Mouse (Mus musculus) liver, embryonic 12.5 days (tissue): ENCODE measurements around the gene Cdc42ep3. TPM values are rescaled to one million over a fixed set of nuclear protein-coding genes. Genes with fewer than 3 reads are reported as not detected.

Experiments
- ATAC-seq: fragments of 200-750 bp; cut with Nextera tagmentation; 2 replicates; pipeline ENCODE4 v1.8.0; 2017; ENCODE audit warnings: moderate number of reproducible peaks, mild to moderate bottlenecking, moderate library complexity
- H3K27ac ChIP-seq: fragments of 300-500 bp; sonication (generic); 2 replicates; pipeline ENCODE4 v1.5.1; 2016; ENCODE audit warnings: mild to moderate bottlenecking
- H3K27me3 ChIP-seq: fragments of 300-500 bp; sonication (generic); replicated peaks from 2 replicates; pipeline ENCODE4 v1.6.1; 2016; ENCODE audit warnings: mild to moderate bottlenecking, moderate library complexity
- H3K36me3 ChIP-seq: fragments of 300-500 bp; sonication (generic); 2 replicates; pipeline ENCODE4 v1.6.1; 2016; ENCODE audit warnings: mild to moderate bottlenecking, moderate library complexity
- H3K4me1 ChIP-seq: fragments of 300-500 bp; sonication (generic); 2 replicates; pipeline ENCODE4 v1.6.1; 2016
- H3K4me2 ChIP-seq: fragments of 300-500 bp; sonication (generic); 2 replicates; pipeline ENCODE4 v1.6.1; 2016; ENCODE audit warnings: mild to moderate bottlenecking, moderate library complexity
- H3K4me3 ChIP-seq: fragments of 300-500 bp; sonication (generic); 2 replicates; pipeline ENCODE4 v1.5.1; 2016; ENCODE audit warnings: mild to moderate bottlenecking, moderate library complexity
- H3K9ac ChIP-seq: fragments of 300-500 bp; sonication (generic); 2 replicates; pipeline ENCODE4 v1.6.1; 2016; ENCODE audit warnings: mild to moderate bottlenecking, moderate library complexity
- H3K9me3 ChIP-seq: fragments of 300-500 bp; sonication (generic); replicated peaks from 2 replicates; pipeline ENCODE4 v1.6.1; 2016; ENCODE audit warnings: mild to moderate bottlenecking, moderate library complexity
- WGBS: fragments of 180-500 bp; shearing (Covaris S2); methylation state at CpG from one replicate; pipeline ENCODE4 v1.1.7; 2016; ENCODE audit not compliant: insufficient replicate concordance; 5-methylcytosine and 5-hydroxymethylcytosine counted together
- polyA plus RNA-seq: library from polyadenylated mRNA; unstranded; fragments of >200 nt; fragmentation: Nextera tagmentation; extraction: Ambion mirVana; gene quantifications from 2 replicates; pipeline ENCODE4 v1.2.1, GENCODE M21; 2016

Gene Cdc42ep3
- 61.1 and 64.3 TPM in 2 replicates for polyA plus RNA-seq

- peak within 1 kb of the TSS; percentile 91 for H3K27ac ChIP-seq
- H3K9ac ChIP-seq = peak within 1 kb of the TSS; percentile 95
- peak within 1 kb of the TSS; percentile 98 for H3K4me2 ChIP-seq
- H3K36me3 ChIP-seq = peaks cover 22% of the 10 kb centered on the region
- H3K9me3 ChIP-seq = no peaks in the 10 kb centered on the region
- H3K27me3 ChIP-seq = peaks cover 23% of the 10 kb centered on the region
- WGBS = under 1% methylated on average over 74 of the region's 74 CpGs
- H3K4me1 ChIP-seq = peaks cover 53% of the 10 kb centered on the region
- peak; percentile 80 for ATAC-seq
- peak within 1 kb of the TSS; percentile 86 for H3K4me3 ChIP-seq
Observed at GRCm38 (mm10) chr17:79354444-79355270, at the start of gene Cdc42ep3. TSS of gene Cdc42ep3 (minus strand) at chr17:79355091.

GRCm38 (mm10) chr17:79400356-79400755 is 45.5 kb upstream of the Cdc42ep3 start:
- no peaks in the 10 kb centered on the region for H3K4me1 ChIP-seq
- H3K9me3 ChIP-seq = no peaks in the 10 kb centered on the region
- 73% methylated on average over 2 of the region's 2 CpGs for WGBS
- H3K9ac ChIP-seq = no peak overlapping the region
- no peaks in the 10 kb centered on the region for H3K27me3 ChIP-seq
- H3K36me3 ChIP-seq = no peaks in the 10 kb centered on the region
- H3K27ac ChIP-seq = no peak overlapping the region
- no peak overlapping the region for H3K4me2 ChIP-seq
- no peak for ATAC-seq
- H3K4me3 ChIP-seq = no peak overlapping the region

- no peak overlapping the region for H3K27ac ChIP-seq
- ATAC-seq = no peak
- no peak overlapping the region for H3K9ac ChIP-seq
- H3K9me3 ChIP-seq = no peaks in the 10 kb centered on the region
- H3K4me2 ChIP-seq = no peak overlapping the region
- H3K36me3 ChIP-seq = no peaks in the 10 kb centered on the region
- WGBS = 55% methylated on average over 3 of the region's 3 CpGs
- no peaks in the 10 kb centered on the region for H3K4me1 ChIP-seq
- H3K27me3 ChIP-seq = no peaks in the 10 kb centered on the region
- no peak overlapping the region for H3K4me3 ChIP-seq
Observed at GRCm38 (mm10) chr17:79398416-79398815, 43.5 kb upstream of the Cdc42ep3 start.

GRCm38 (mm10) chr17:79394799-79395198 is 39.9 kb upstream of the Cdc42ep3 start:
- Histone ChIP-seq H3K27me3 (no peaks in the 10 kb centered on the region), H3K27ac (no peak overlapping the region), H3K4me1 (no peaks in the 10 kb centered on the region), H3K4me3 (no peak overlapping the region), H3K4me2 (no peak overlapping the region), H3K9ac (no peak overlapping the region), H3K9me3 (no peaks in the 10 kb centered on the region), H3K36me3 (no peaks in the 10 kb centered on the region)
- 74% methylated on average over 5 of the region's 5 CpGs for WGBS
- ATAC-seq = no peak

GRCm38 (mm10) chr17:79393886-79394285 is 39.0 kb upstream of the Cdc42ep3 start:
- Histone ChIP-seq H3K27ac (no peak overlapping the region), H3K27me3 (no peaks in the 10 kb centered on the region; the same call in 1 of the 2 replicates), H3K9ac (no peak overlapping the region), H3K4me3 (no peak overlapping the region), H3K9me3 (no peaks in the 10 kb centered on the region), H3K36me3 (no peaks in the 10 kb centered on the region), H3K4me2 (no peak overlapping the region), H3K4me1 (no peaks in the 10 kb centered on the region)
- 62% methylated on average over 7 of the region's 7 CpGs for WGBS
- ATAC-seq = no peak

- Histone ChIP-seq H3K36me3 (no peaks in the 10 kb centered on the region), H3K9me3 (no peaks in the 10 kb centered on the region), H3K27ac (no peak overlapping the region), H3K4me1 (no peaks in the 10 kb centered on the region), H3K4me3 (no peak overlapping the region), H3K27me3 (peaks cover 7% of the 10 kb centered on the region), H3K4me2 (no peak overlapping the region), H3K9ac (no peak overlapping the region)
- WGBS = 58% methylated on average over 8 of the region's 8 CpGs
- no peak for ATAC-seq
Observed at GRCm38 (mm10) chr17:79387465-79388066, 32.7 kb upstream of the Cdc42ep3 start.

GRCm38 (mm10) chr17:79381485-79381884 is 26.6 kb upstream of the Cdc42ep3 start:
- no peaks in the 10 kb centered on the region for H3K36me3 ChIP-seq
- H3K9me3 ChIP-seq = no peaks in the 10 kb centered on the region
- peaks cover 7% of the 10 kb centered on the region; the same call in 1 of the 2 replicates for H3K27me3 ChIP-seq
- no peak overlapping the region for H3K9ac ChIP-seq
- no peaks in the 10 kb centered on the region for H3K4me1 ChIP-seq
- WGBS = 30% methylated on average over 3 of the region's 3 CpGs
- H3K27ac ChIP-seq = no peak overlapping the region
- H3K4me3 ChIP-seq = no peak overlapping the region
- ATAC-seq = no peak
- H3K4me2 ChIP-seq = no peak overlapping the region

GRCm38 (mm10) chr17:79379191-79379590 is 24.3 kb upstream of the Cdc42ep3 start:
- ATAC-seq = no peak
- Histone ChIP-seq H3K9me3 (no peaks in the 10 kb centered on the region), H3K36me3 (no peaks in the 10 kb centered on the region), H3K4me2 (no peak overlapping the region), H3K27ac (no peak overlapping the region), H3K4me3 (no peak overlapping the region), H3K4me1 (no peaks in the 10 kb centered on the region), H3K27me3 (peaks cover 4% of the 10 kb centered on the region; the same call in 1 of the 2 replicates), H3K9ac (no peak overlapping the region)
- 34% methylated on average over 5 of the region's 5 CpGs for WGBS

- H3K4me2 ChIP-seq = no peak overlapping the region
- H3K27me3 ChIP-seq = no peaks in the 10 kb centered on the region
- WGBS = 54% methylated on average over 6 of the region's 6 CpGs
- H3K36me3 ChIP-seq = no peaks in the 10 kb centered on the region
- no peak overlapping the region for H3K9ac ChIP-seq
- H3K4me3 ChIP-seq = no peak overlapping the region
- H3K4me1 ChIP-seq = no peaks in the 10 kb centered on the region
- no peak overlapping the region for H3K27ac ChIP-seq
- H3K9me3 ChIP-seq = no peaks in the 10 kb centered on the region
- ATAC-seq = no peak
Observed at GRCm38 (mm10) chr17:79376434-79377210, 21.7 kb upstream of the Cdc42ep3 start.

- Histone ChIP-seq H3K27ac (no peak overlapping the region), H3K4me1 (no peaks in the 10 kb centered on the region), H3K9ac (no peak overlapping the region), H3K27me3 (no peaks in the 10 kb centered on the region), H3K36me3 (no peaks in the 10 kb centered on the region), H3K4me2 (no peak overlapping the region), H3K4me3 (no peak overlapping the region), H3K9me3 (no peaks in the 10 kb centered on the region)
- no peak for ATAC-seq
- WGBS = 63% methylated on average over 5 of the region's 5 CpGs
Observed at GRCm38 (mm10) chr17:79372973-79373372, 18.1 kb upstream of the Cdc42ep3 start.

- 36% methylated on average over 5 of the region's 5 CpGs for WGBS
- peak overlapping the region; percentile 88 for H3K27ac ChIP-seq
Observed at GRCm38 (mm10) chr17:79364749-79365450, 10.0 kb upstream of the Cdc42ep3 start.

More at GRCm38 (mm10) chr17:79364749-79365450, 10.0 kb upstream of the Cdc42ep3 start:
- ATAC-seq = peak; percentile 95
- H3K4me1 ChIP-seq = peaks cover 57% of the 10 kb centered on the region
- peaks cover 2% of the 10 kb centered on the region; the same call in 1 of the 2 replicates for H3K27me3 ChIP-seq
- H3K9me3 ChIP-seq = no peaks in the 10 kb centered on the region
- H3K36me3 ChIP-seq = no peaks in the 10 kb centered on the region
- peak overlapping the region; percentile 38 for H3K4me3 ChIP-seq
- peak overlapping the region; percentile 57 for H3K9ac ChIP-seq
- H3K4me2 ChIP-seq = peak overlapping the region; percentile 70
